Mouse (Mus musculus) ovary, postnatal 10 days (tissue): ENCODE measurements around the gene Gda.

Experiments
- DNase-seq: peaks from one replicate; pipeline ENCODE4 v3.0.0; 2022; ENCODE audit warnings: low spot score

The Gda gene

DNA sequence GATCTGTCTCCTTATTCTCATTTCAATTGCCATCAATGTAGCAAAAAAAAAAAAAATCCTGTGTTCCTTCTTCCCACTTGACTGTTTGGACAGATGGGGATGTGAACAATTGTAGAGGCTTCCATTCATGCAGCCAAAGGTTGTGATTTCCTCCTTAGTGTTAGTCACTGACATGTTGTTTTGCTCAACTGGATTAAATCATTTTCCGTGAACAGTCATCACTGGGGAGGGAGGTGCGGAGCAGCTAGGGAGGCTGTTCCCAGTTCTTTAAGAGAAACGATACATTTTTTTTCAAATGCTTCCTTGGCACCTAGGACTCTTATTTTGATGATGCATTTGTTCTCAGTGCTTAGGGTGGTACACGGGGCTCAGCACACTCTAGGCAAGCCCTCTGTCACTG is 15.8 kb downstream of the Gda start:
- DNase-seq, result no peak

DNA sequence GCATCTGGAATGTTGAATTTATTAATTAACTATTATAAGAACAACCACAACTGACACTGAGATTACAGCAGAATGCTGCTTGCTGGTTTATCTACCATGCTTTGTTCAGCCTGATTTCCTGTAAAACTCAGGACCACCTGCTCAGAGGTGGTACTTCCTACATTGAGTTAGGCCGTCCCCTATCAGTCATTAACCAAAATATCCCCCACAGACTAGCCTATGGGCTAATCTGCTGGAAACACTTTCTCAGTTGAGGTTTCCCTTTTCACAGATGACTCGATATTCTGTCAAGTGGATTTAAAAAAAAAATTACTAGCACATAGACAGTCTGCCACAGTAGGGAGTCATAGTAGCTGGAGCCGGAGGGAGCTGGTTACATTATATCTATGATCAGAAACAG is 31.5 kb downstream of the Gda start:
- no peak for DNase-seq

DNA sequence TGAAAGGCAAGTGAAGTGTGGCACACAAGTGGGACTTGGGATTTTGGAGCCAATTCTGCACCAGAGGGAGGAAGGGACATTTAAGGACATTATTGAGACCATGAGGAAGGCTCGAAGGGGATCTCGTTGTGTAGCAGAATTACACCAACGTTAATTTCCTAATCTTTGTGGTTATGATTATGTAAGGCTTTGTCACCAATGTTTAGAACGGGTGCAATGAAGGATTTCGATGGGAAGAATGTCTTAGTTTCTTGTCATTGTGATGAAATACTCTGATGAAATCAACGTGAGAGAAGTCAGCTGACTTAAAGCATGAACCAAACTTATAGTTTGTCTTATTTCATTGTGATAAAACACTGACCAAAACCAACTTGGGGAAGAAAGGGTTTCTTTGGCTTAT is 32.4 kb downstream of the Gda start:
- no peak for DNase-seq

DNA sequence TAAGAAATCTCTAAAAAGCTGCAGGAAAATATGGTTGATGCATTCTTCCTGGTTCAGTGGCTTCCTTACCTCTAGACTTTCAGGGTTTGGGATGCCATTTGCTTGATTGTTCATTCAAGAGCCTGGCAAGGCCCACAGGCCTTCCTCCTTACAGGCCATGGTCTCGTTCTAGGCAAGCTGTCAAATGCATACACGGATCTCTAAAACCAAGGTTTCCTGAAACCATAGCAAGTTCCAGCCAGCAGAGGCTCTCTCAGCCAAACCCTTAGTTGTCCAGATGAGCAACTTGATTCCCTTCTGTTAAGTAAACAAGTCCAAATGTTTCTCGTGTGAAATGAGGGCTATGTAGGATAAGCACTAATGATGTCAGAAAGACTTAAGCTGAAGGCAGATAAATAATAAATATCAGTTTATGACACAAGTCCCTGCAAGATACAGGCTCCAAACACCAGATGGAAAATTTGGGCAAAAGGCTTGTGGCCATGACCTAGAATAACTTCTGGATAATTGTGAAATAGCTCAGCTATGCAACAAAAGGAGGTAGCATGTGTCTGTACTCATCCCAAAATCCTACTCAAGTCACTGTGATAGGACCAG is 34.0 kb downstream of the Gda start:
- DNase-seq, result no peak

DNA sequence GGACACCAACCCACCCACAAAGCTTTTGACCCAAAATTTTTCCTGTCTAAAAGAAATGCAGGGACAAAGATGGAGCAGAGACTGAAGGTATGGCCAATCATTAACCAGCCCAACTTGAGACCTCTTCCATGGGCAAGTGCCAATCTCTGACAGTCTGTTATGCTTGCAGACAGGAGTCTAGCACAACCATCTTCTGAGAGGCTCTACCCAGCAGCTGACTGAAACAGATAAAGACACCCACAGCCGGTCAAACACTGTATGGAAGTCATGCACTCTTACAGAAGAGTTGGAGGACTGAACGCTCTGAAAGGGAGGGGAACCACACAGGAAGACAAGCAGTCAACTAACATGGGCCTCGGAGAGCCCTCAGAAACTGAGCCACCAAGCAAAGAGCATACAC is 36.7 kb downstream of the Gda start:
- DNase-seq, result no peak

DNA sequence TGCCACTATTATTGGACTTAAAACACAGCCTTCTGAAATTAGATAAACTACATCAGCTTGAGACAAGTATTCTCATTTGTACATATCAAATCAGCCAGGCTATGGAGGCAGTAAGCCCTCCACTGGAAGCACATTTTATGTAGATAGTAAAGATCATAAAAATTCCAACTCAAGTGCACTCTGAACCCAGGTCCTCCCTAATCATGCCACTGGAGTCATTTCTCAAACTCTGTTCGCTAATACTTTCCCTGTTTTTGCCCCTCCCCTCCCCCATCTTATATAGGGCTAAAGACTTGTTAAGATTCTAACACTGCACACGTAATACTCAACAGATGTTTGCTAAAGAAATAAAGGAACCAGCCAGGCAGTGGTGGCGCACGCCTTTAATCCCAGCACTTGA is 39.9 kb downstream of the Gda start:
- DNase-seq, result no peak

DNA sequence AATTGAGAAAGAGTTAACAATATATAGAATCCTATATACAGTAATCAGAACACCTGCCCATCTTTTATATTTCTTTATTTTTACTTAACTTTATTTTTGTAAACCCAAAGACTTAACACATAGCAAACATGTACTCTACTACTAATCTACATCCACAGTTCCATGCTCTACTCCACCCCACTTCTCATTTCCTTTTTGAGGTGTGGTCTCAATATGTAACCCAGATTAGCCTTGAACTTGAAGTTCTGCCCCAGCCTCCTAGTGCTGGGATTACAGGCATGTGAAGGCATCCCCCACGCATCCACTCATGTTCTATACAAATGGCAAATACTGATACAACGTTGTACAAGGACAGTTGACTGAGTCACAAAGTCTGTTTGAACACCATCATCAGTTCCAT is 40.4 kb downstream of the Gda start:
- DNase-seq, result no peak

DNA sequence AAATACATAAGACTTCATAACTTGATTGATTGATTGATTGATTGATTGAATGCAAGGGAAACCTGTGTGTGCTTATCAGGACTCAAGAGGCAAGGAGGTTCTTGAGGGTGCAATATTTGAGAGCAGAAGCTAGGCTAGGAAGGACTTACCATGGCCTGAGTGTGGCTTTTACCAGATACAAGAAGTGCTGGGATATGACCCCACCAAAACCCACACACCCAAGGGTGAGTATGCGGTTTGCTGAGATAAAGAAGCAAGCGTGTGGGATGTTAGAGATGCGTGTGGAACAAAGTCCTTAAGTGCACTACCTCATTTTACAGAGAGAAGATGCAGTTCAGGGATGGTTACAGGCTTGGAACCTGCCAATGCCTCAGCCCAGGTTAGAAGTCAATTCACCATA is 41.0 kb downstream of the Gda start:
- DNase-seq, result no peak

DNA sequence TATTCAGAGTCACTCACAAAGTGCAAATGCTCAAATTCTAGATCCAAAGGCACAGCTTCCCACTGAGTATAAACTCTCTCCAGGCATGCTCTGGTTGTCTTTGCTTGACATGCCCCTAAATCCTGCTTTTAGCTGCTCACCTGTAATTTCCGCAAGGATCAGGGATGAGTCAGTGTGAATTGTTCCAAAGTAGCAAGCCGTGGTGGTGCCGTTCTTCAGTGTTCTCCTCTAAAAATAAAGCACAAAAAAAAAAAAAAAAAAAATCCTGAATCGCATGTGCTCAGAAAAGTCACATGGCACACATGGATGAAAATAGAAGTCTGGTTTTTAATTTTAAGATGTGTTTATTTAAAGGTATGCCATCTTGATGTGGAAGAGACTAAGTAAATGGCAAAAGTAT is 47.9 kb downstream of the Gda start:
- no peak for DNase-seq

DNA sequence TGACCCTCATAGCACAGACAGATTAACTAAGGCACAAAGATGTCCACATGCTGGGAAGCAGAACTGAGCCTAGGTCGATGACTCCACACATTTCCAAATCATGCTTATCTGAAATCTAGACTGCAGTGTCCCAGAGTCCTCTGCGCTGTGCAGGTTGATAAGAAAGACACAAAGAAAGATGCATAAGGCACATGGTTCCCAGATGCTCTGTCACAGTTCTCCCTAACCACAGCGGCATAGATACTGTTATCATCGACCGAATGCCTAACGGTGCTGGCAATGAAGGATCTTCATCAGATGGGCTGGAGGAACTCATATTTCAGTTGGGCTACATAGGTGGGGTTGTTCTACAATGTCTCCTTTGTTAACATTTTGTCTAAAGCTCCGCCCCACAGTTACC is 49.5 kb downstream of the Gda start:
- DNase-seq, result no peak

DNA sequence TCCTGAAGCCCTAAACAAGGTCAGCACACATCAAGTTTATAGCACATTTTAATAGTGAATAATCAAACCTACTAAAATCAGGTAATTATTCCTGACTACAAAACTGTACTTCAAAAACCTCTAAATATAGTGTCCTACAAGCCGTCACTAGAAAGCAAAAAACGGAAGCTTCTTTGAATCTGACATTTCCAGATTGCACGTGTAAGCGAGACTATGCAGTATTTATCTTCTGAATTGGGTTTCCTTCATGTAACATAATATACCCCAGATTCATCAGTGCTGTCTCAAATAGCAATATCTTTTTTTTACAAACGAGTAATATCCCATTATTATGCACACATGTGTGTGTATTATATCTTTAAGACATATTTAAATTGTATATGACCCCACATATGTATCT is 54.8 kb downstream of the Gda start:
- DNase-seq, result no peak

DNA sequence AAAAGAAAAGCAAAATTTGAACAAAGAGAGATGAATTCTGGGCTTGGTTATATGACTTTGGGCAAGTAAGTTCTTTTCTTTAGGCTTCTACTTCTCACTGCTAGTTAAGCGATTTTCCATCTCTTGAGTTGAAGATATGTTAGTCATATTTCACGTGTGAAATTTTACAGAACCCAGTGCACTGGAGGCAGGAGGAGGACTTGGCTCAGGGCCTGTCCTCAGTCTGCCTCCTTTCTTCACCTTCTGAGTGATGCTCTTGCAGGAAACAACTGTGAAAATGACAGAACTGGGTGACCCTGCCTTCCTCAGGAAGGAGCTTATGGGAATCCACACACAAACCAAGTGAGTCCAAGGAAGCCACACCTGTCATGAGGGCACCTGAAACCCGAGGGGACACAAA is 57.9 kb downstream of the Gda start:
- no peak for DNase-seq

DNA sequence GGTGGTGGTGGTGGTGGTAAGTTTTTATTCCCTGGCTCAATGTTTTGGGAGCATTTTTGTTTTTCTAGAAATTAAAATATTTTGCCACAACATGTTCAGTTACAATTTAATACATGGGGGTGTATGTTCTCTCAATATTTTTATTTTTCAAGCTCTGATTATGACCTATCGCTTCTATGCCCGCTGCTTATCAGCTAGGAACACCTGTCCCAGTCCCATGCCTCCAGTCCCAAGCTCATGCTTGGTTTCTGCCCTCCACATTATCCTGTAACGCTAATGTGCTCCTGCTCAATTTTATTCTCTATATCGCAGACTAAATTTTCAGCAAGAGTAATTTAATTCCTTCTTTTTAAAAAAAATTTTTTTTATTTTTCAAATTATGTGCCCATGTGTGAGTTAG is 64.1 kb downstream of the Gda start:
- DNase-seq, result no peak

DNA sequence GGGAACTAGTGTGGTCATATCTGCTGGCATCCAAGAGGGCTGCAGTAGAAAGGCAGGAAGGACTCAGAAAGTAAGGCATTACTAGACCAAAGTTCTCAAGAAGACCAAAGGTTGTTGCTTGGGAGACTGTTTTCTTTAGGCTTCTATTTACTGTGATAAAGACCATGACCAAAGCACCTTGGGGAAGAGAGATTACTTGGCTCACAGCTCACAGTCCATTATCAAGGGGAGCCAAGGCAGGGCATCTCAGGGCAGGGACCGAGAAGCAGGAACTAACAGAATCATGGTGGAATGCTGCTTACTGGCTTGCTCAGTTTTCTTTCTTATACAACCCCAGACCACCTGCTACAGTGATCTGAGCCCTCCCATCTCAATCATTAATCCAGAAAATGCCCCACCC is 65.9 kb downstream of the Gda start:
- no peak for DNase-seq

DNA sequence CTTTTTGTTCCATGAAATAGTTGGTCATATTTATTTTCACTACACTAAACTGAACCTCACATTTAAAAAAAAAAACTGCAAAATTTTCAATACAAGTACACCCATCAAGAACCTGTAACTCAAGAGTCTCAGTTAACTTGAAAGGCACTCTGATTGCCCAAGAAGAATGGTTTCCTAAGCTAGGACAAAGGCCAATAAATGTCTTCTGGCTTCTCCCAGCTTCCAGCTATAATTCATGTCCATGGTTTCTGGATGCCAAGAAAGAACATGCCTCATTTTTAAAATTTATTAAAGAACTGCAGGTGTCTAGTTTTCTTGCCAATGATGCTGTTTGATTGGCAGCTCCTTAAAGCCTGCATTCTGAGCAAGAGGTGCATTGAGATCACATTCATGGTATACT is 75.3 kb downstream of the Gda start:
- DNase-seq, result no peak

DNA sequence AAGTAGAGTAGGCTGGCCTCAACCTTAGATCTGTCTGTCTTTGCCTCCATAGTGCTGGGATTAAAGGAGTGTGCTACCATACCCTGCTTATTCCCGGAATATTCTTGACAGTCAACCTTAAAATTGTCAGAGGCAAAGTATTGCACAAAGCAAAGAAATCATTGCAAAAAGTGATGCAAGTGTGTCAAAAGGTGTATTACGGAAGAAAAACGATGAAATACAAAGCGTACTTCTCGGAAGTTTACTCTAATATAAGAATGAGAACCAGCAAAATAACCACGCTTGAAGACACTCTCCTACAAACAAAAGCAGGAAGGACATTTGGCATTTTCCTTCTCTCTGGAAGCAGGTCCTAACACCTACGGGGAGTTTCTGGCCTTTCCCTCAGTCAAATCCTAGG is 76.9 kb downstream of the Gda start:
- DNase-seq, result no peak

DNA sequence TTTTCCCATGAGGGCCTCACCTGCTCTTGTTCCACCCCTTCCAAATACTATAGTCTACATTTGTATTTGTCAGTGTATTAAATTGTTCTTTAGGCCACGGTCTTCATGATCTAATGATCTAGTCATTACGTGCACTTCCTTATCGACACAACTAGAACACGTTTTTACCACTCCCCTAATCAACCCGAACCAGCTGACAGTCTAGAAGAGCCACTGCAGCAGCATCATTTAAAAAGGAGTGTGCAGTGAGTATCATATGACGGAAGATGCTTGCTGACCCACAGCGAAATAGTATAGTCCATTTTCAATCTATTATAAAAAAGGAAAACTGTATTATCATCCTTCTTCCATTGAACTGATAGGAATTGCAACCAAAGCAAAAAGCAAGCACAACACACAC is 82.3 kb downstream of the Gda start:
- no peak for DNase-seq

DNA sequence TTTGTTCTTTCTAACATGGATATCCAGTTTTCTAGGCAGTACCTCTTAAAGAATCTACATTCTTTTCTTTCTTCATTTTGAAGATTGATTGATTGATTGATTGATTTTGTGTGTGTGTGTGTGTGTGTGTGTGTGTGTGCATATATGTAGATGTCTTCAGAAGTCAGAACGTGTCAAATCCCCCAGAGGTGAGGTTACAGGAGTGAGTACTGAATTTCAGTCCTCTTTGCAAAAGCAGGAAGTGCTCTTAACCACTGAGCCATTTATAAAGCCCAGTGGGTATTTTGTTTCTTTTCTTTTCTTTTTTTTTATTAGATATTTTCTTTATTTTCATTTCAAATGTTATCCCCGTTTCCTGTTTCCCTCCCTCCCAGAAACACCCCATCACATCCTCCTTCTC is 86.4 kb downstream of the Gda start:
- no peak for DNase-seq

DNA sequence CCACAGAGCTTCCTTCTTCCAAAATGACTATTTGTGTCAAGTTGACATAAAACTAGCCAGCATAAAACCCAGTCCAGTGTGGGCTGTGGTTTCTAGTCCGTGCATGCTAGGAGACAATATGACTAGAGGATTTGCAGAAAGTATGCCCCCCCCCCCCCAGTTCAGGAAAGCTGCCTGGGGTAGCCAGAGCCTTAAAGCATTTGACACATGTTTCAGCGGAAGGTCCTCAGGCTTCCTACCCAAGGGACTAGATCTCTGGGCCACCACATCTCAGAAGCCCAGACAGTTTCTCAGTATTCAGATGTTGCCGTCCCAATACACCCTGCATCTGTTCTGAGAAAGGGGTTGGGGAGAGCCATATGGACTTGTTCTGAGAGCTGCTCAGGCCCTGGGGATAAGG is 89.0 kb downstream of the Gda start:
- no peak for DNase-seq

DNA sequence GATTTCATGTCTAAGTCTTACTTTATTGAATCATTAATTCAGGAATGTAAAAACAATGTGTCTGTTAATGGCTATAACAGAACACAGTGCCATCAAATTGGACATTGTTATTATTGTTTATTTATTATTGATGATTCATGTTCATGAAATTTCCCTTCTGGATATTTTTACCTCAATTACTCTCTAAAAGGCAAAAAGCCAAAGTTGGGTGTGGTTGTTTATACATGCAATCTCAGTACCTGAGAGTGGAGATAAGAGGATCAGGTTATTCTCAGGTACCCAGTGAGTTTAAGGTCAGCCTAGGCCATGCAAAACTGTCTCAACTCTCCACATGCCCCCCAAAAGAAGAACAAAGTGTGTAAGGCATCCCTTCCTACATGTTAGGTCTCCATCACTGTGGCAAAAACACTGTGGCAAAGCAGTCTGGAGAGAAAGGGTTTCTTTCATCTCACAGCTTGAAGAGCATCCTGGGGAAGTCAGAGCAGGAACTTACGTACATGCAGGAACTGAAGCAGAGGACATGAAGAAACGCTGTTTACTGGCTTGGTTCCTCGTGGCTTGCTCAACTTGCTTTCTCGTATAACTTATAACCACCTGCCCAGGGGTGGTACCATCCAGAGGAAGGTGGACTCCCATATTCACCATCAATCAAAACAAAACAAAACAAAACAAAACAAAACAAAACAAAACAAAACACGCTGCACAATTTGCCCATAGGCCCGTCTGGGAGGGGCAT is 89.6 kb downstream of the Gda start:
- no peak for DNase-seq

DNA sequence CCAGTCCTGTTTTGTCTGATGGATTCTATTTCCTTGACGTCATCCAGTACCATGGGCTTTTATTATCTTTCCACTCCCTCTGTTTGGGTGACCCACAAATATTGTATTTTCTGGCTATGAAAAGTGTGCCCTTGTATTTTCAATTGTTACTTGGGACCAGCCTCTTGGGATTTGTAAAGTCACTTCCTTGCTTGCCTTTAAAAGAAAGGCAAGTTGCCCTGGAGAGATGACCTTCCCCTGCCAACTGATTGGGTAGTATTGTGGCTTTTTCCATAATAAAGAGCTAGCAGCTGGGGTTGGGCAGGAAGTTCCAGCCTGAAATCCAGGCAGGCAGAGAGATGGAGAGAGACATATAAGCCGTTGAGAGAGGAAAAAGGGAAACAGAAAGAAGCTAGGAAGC is 91.5 kb downstream of the Gda start:
- DNase-seq, result no peak

DNA sequence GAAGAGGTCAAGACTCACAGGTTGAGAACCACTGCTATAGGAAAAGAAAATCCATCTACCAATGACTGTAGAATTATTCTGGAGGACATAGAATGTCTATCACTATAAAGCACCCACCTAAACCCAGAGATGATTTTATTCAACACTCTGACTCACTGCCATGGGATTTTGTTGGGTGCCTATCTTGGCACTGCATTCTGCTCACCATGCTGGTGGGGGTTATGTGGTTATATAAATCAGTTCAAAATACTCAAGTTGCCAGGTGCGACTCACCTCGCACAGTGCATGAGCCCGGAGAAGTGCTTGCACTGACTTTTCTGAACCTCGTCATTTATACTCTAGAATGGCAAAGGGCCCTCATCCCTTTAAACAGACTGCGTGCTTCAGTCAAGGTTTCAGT is 94.0 kb downstream of the Gda start:
- no peak for DNase-seq

DNA sequence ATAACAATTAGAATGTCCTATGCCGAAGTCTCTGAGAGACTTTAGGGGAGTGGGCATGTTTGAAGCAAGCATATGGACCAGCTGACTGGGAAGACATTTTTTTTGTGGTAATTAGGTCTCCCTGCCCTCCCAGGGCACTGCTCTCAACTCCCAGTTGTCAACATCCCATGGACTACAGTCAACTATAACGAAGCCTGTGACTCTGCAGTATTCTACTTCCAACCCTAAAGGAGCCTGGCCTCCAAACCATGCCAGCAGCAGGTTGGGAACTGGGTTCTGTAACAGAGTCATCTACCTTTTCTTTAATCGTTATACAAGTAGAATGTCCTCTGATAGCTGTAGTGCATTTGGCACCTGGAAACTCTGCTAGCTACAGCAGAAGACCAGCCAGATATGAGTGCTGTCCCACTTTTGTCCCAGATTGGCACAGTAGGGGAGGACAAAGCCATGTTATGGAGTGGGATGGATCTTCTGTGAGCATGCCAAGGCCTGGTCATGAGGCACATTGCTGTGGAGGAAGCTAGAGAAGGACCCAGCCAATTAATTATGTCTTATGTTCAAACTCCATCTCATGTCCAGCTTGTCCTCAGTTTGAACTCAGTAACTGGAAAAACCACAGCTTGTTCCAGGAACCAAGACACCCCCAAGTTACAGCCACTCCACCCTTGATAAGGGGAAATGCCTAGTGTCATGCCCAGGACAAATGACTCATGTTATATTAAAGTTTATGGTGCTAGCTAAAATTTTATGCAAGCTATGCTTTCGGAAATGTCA is 96.6 kb downstream of the Gda start:
- DNase-seq, result no peak
